Mouse (Mus musculus): ENCODE data around the gene Slx4ip. TPM values are rescaled to one million over a fixed set of nuclear protein-coding genes. Genes with fewer than 3 reads are reported as not detected.

Slx4ip gene
- polyA plus RNA-seq, 1 experiment from 2014 or later = 5.8 TPM

DNA sequence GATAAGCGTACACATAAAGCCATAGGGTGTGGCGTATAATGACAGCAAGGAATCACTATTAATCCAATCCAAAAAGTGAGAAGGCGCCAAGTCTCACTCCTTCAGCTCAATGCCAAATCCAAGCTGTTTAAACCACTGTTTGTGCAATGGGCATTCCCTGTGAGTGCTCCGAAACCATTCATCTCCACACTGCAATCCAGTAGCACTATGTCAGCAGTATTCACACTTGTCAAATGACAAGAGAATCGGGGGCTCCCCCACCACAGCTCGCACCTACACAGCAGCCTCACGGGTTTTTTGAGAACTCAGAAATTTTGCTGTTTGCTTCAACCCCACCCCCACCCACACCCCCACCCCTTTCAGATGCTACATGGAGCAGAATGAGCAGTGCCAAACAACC lies 190.0 kb downstream of the Slx4ip start:
- DNase-seq (ENCODE audit: low spot score) = no peak
- Histone ChIP-seq H3K27me3 (replicated peaks; ENCODE audit: control insufficient read depth, insufficient read depth, low read length) (no peaks in the 10 kb centered on the region), H3K9me3 (ENCODE audit: control insufficient read depth, low read length) (no peaks in the 10 kb centered on the region), H3K9ac (ENCODE audit: low read length) (no peak overlapping the region), H3K4me2 (ENCODE audit: low read length) (no peak overlapping the region), H3K36me3 (ENCODE audit: control insufficient read depth, insufficient read depth, low read length) (peaks cover 40% of the 10 kb centered on the region), H3K4me3 (ENCODE audit: low read depth, low read length) (no peak overlapping the region), H3K4me1 (replicated peaks; ENCODE audit: control insufficient read depth, insufficient read depth, low read length) (peaks cover 15% of the 10 kb centered on the region), H3K27ac (ENCODE audit: low read depth) (no peak overlapping the region)
- ATAC-seq (replicated peaks; ENCODE audit: low FRiP score, low TSS enrichment, low read depth) = no peak
- 88% methylated on average over 7 of the region's 7 CpGs for WGBS

GRCm38 (mm10) chr2:137082896-137083620 lies 192.0 kb downstream of the Slx4ip start:
- H3K27ac ChIP-seq (ENCODE audit: low read depth) = no peak overlapping the region
- no peak overlapping the region for H3K4me2 ChIP-seq (ENCODE audit: low read length)
- no peak overlapping the region for H3K4me3 ChIP-seq (ENCODE audit: low read depth, low read length)
- no peak for DNase-seq (ENCODE audit: low spot score)
- no peak for ATAC-seq (replicated peaks; ENCODE audit: low FRiP score, low TSS enrichment, low read depth)
- peaks cover 15% of the 10 kb centered on the region for H3K4me1 ChIP-seq (replicated peaks; ENCODE audit: control insufficient read depth, insufficient read depth, low read length)
- no peak overlapping the region for H3K9ac ChIP-seq (ENCODE audit: low read length)
- 90% methylated on average over 24 of the region's 24 CpGs for WGBS
- peaks cover 61% of the 10 kb centered on the region for H3K36me3 ChIP-seq (ENCODE audit: control insufficient read depth, insufficient read depth, low read length)
- no peaks in the 10 kb centered on the region for H3K27me3 ChIP-seq (replicated peaks; ENCODE audit: control insufficient read depth, insufficient read depth, low read length)
- H3K9me3 ChIP-seq (ENCODE audit: control insufficient read depth, low read length) = no peaks in the 10 kb centered on the region

GRCm38 (mm10) chr2:137085257-137085656 lies 194.2 kb downstream of the Slx4ip start:
- peaks cover 82% of the 10 kb centered on the region for H3K36me3 ChIP-seq (ENCODE audit: control insufficient read depth, insufficient read depth, low read length)
- H3K4me1 ChIP-seq (replicated peaks; ENCODE audit: control insufficient read depth, insufficient read depth, low read length) = peaks cover 6% of the 10 kb centered on the region
- H3K27ac ChIP-seq (ENCODE audit: low read depth) = no peak overlapping the region
- 74% methylated on average over 8 of the region's 8 CpGs for WGBS
- H3K9me3 ChIP-seq (ENCODE audit: control insufficient read depth, low read length) = no peaks in the 10 kb centered on the region
- ATAC-seq (replicated peaks; ENCODE audit: low FRiP score, low TSS enrichment, low read depth) (no peak), DNase-seq (ENCODE audit: low spot score) (no peak)
- no peak overlapping the region for H3K4me2 ChIP-seq (ENCODE audit: low read length)
- no peaks in the 10 kb centered on the region for H3K27me3 ChIP-seq (replicated peaks; ENCODE audit: control insufficient read depth, insufficient read depth, low read length)
- no peak overlapping the region for H3K9ac ChIP-seq (ENCODE audit: low read length)
- H3K4me3 ChIP-seq (ENCODE audit: low read depth, low read length) = no peak overlapping the region

- WGBS = 85% methylated on average over 14 of the region's 14 CpGs
- no peak overlapping the region for H3K27ac ChIP-seq (ENCODE audit: low read depth)
- H3K4me1 ChIP-seq (replicated peaks; ENCODE audit: control insufficient read depth, insufficient read depth, low read length) = no peaks in the 10 kb centered on the region
- DNase-seq (ENCODE audit: low spot score) = no peak
- peaks cover 94% of the 10 kb centered on the region for H3K36me3 ChIP-seq (ENCODE audit: control insufficient read depth, insufficient read depth, low read length)
- H3K9me3 ChIP-seq (ENCODE audit: control insufficient read depth, low read length) = no peaks in the 10 kb centered on the region
- no peak overlapping the region for H3K4me2 ChIP-seq (ENCODE audit: low read length)
- no peak overlapping the region for H3K9ac ChIP-seq (ENCODE audit: low read length)
- H3K27me3 ChIP-seq (replicated peaks; ENCODE audit: control insufficient read depth, insufficient read depth, low read length) = no peaks in the 10 kb centered on the region
- no peak overlapping the region for H3K4me3 ChIP-seq (ENCODE audit: low read depth, low read length)
- no peak for ATAC-seq (replicated peaks; ENCODE audit: low FRiP score, low TSS enrichment, low read depth)
Observed at GRCm38 (mm10) chr2:137086621-137087395, 195.8 kb downstream of the Slx4ip start.

DNA sequence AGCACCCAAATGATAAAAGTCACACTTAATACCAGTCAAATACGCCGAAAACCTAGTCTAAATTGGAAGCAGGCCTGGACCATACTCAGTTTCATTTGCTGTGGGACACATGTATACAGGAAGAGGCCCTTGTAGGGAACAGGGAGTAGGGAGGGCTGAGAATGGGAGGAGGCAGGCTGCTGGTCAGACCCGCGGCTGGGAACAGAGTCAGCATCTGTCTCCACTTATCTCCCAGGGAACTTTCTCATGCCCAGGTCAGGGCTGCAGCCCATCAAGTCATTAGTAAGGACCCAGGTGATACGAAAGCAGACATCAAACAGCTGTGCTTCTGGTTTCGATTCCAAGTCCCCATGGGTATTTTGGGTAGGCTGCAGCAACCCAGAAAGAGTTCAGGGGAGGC lies 196.7 kb downstream of the Slx4ip start:
- Histone ChIP-seq H3K36me3 (ENCODE audit: control insufficient read depth, insufficient read depth, low read length) (peaks cover 99% of the 10 kb centered on the region), H3K4me1 (replicated peaks; ENCODE audit: control insufficient read depth, insufficient read depth, low read length) (no peaks in the 10 kb centered on the region), H3K27me3 (replicated peaks; ENCODE audit: control insufficient read depth, insufficient read depth, low read length) (no peaks in the 10 kb centered on the region), H3K27ac (ENCODE audit: low read depth) (no peak overlapping the region), H3K9ac (ENCODE audit: low read length) (no peak overlapping the region), H3K9me3 (ENCODE audit: control insufficient read depth, low read length) (no peaks in the 10 kb centered on the region), H3K4me3 (ENCODE audit: low read depth, low read length) (no peak overlapping the region), H3K4me2 (ENCODE audit: low read length) (no peak overlapping the region)
- no peak for ATAC-seq (replicated peaks; ENCODE audit: low FRiP score, low TSS enrichment, low read depth)
- WGBS = 49% methylated on average over 6 of the region's 6 CpGs
- DNase-seq (ENCODE audit: low spot score) = no peak

GRCm38 (mm10) chr2:137091766-137092522 lies 200.9 kb downstream of the Slx4ip start:
- no peaks in the 10 kb centered on the region for H3K4me1 ChIP-seq (replicated peaks; ENCODE audit: control insufficient read depth, insufficient read depth, low read length)
- no peaks in the 10 kb centered on the region for H3K27me3 ChIP-seq (replicated peaks; ENCODE audit: control insufficient read depth, insufficient read depth, low read length)
- peaks cover 95% of the 10 kb centered on the region for H3K36me3 ChIP-seq (ENCODE audit: control insufficient read depth, insufficient read depth, low read length)
- no peak overlapping the region for H3K4me2 ChIP-seq (ENCODE audit: low read length)
- no peak overlapping the region for H3K4me3 ChIP-seq (ENCODE audit: low read depth, low read length)
- H3K9ac ChIP-seq (ENCODE audit: low read length) = no peak overlapping the region
- WGBS = 66% methylated on average over 11 of the region's 11 CpGs
- DNase-seq (ENCODE audit: low spot score) (no peak), ATAC-seq (replicated peaks; ENCODE audit: low FRiP score, low TSS enrichment, low read depth) (no peak)
- no peak overlapping the region for H3K27ac ChIP-seq (ENCODE audit: low read depth)
- H3K9me3 ChIP-seq (ENCODE audit: control insufficient read depth, low read length) = no peaks in the 10 kb centered on the region

- no peaks in the 10 kb centered on the region for H3K4me1 ChIP-seq (replicated peaks; ENCODE audit: control insufficient read depth, insufficient read depth, low read length)
- H3K27me3 ChIP-seq (replicated peaks; ENCODE audit: control insufficient read depth, insufficient read depth, low read length) = no peaks in the 10 kb centered on the region
- H3K27ac ChIP-seq (ENCODE audit: low read depth) = no peak overlapping the region
- no peak for DNase-seq (ENCODE audit: low spot score)
- H3K9ac ChIP-seq (ENCODE audit: low read length) = no peak overlapping the region
- no peak overlapping the region for H3K4me3 ChIP-seq (ENCODE audit: low read depth, low read length)
- no peak overlapping the region for H3K4me2 ChIP-seq (ENCODE audit: low read length)
- H3K36me3 ChIP-seq (ENCODE audit: control insufficient read depth, insufficient read depth, low read length) = peaks cover 92% of the 10 kb centered on the region
- no peak for ATAC-seq (replicated peaks; ENCODE audit: low FRiP score, low TSS enrichment, low read depth)
- 50% methylated on average over 10 of the region's 10 CpGs for WGBS
- H3K9me3 ChIP-seq (ENCODE audit: control insufficient read depth, low read length) = no peaks in the 10 kb centered on the region
Observed at GRCm38 (mm10) chr2:137092523-137093297, 201.7 kb downstream of the Slx4ip start.

DNA sequence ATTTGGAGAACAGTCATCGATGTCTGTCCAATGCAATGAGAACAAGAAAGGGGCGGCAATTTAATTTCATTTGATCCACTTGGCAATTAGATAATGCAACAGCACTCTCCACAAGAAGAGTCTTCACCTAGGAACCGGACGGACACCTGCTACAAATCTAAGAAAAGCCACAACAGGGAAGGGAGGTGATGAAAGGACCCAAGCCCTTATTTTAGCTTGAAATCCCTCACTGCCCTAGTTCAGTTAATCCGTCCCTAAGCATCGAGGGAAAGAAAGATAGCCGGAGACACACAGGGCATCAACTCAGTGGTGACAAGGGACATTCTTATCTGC lies 202.2 kb downstream of the Slx4ip start:
- no peak for DNase-seq (ENCODE audit: low spot score)
- Histone ChIP-seq H3K27me3 (replicated peaks; ENCODE audit: control insufficient read depth, insufficient read depth, low read length) (no peaks in the 10 kb centered on the region), H3K9me3 (ENCODE audit: control insufficient read depth, low read length) (no peaks in the 10 kb centered on the region), H3K36me3 (ENCODE audit: control insufficient read depth, insufficient read depth, low read length) (peaks cover 92% of the 10 kb centered on the region), H3K9ac (ENCODE audit: low read length) (no peak overlapping the region), H3K4me3 (ENCODE audit: low read depth, low read length) (no peak overlapping the region), H3K27ac (ENCODE audit: low read depth) (no peak overlapping the region), H3K4me1 (replicated peaks; ENCODE audit: control insufficient read depth, insufficient read depth, low read length) (no peaks in the 10 kb centered on the region), H3K4me2 (ENCODE audit: low read length) (no peak overlapping the region)
- WGBS = 85% methylated on average over 7 of the region's 7 CpGs
- no peak for ATAC-seq (replicated peaks; ENCODE audit: low FRiP score, low TSS enrichment, low read depth)

Measured in intestine, embryonic 14.5 days (tissue).